Mouse (Mus musculus): ENCODE data around the gene Atp11a. TPM values are rescaled to one million over a fixed set of nuclear protein-coding genes. Genes with fewer than 3 reads are reported as not detected.
A peak's percentile ranks its signal among the peaks of the same experiment; 100 is the strongest.

Gene Atp11a
- total RNA-seq, 1 experiment = 65.9 TPM

GRCm38 (mm10) chr8:12894783-12895534 is 138.1 kb downstream of the Atp11a start:
- no peak overlapping the region for H3K4me3 ChIP-seq (ENCODE audit: insufficient read depth in 1 of 2, low read depth in 1 of 2, low read length in 2 of 2, poor library complexity in 1 of 2, severe bottlenecking in 1 of 2)
- H3K9me3 ChIP-seq (ENCODE audit: control insufficient read depth, insufficient read depth, low read depth, low read length) = no peaks in the 10 kb centered on the region
- no peak overlapping the region for H3K27ac ChIP-seq (ENCODE audit: insufficient read depth, low read depth, low read length, poor library complexity, severe bottlenecking)
- H3K4me1 ChIP-seq (ENCODE audit: control insufficient read depth in 2 of 2, insufficient read depth in 2 of 2, low read length in 2 of 2, poor library complexity in 1 of 2) = peaks cover 0 to 10% of the 10 kb centered on the region in 2 experiments; a peak in 1 of 4 replicates
- no peak for DNase-seq (ENCODE audit: low read depth, low spot score)
- in situ Hi-C loops (cut with MboI; ENCODE audit: low sequenced_read_pairs in 2 of 2, unreplicated experiment in 2 of 2) = no loop called here
- no peak overlapping the region for H3K9ac ChIP-seq (ENCODE audit: insufficient read depth, low read depth, low read length, poor library complexity, severe bottlenecking)
- no peak for TF ChIP-seq HCFC1 (IDR thresholded peaks at IDR 0.05; ENCODE audit: borderline replicate concordance, insufficient read depth, low read length)
- TF ChIP-seq CHD2 (IDR thresholded peaks at IDR 0.05; ENCODE audit: low read depth, low read length) = no peak
- TF ChIP-seq MAFK (IDR thresholded peaks at IDR 0.05; ENCODE audit: insufficient read depth, low read depth, low read length) = no peak
- no peak for TF ChIP-seq ZC3H11A (IDR thresholded peaks at IDR 0.05; ENCODE audit: borderline replicate concordance, low read depth, low read length)
- no peak for TF ChIP-seq ZNF384 (IDR thresholded peaks at IDR 0.05; ENCODE audit: low read depth, low read length)
- peaks cover 3% of the 10 kb centered on the region; the same call in 1 of the 2 replicates for H3K36me3 ChIP-seq (ENCODE audit: control insufficient read depth, insufficient read depth, low read length, poor library complexity, severe bottlenecking)

- no peak for DNase-seq (ENCODE audit: low read depth, low spot score)
- in situ Hi-C loops (cut with MboI; ENCODE audit: low sequenced_read_pairs in 2 of 2, unreplicated experiment in 2 of 2) = no loop called here
- 0 out of 4 replicates have a peak overlapping the region, but pooled peaks of 1 of the 2 experiments have one; percentile 2 for H3K4me3 ChIP-seq (ENCODE audit: insufficient read depth in 1 of 2, low read depth in 1 of 2, low read length in 2 of 2, poor library complexity in 1 of 2, severe bottlenecking in 1 of 2)
- H3K4me1 ChIP-seq (ENCODE audit: control insufficient read depth in 2 of 2, insufficient read depth in 2 of 2, low read length in 2 of 2, poor library complexity in 1 of 2) = peaks cover 0 to 10% of the 10 kb centered on the region in 2 experiments; a peak in 1 of 4 replicates
- H3K27ac ChIP-seq (ENCODE audit: insufficient read depth, low read depth, low read length, poor library complexity, severe bottlenecking) = no peak overlapping the region
- H3K9me3 ChIP-seq (ENCODE audit: control insufficient read depth, insufficient read depth, low read depth, low read length) = no peaks in the 10 kb centered on the region
- H3K9ac ChIP-seq (ENCODE audit: insufficient read depth, low read depth, low read length, poor library complexity, severe bottlenecking) = no peak overlapping the region
- peaks cover 3% of the 10 kb centered on the region; the same call in 1 of the 2 replicates for H3K36me3 ChIP-seq (ENCODE audit: control insufficient read depth, insufficient read depth, low read length, poor library complexity, severe bottlenecking)
- TF ChIP-seq MAFK (IDR thresholded peaks at IDR 0.05; ENCODE audit: insufficient read depth, low read depth, low read length) = no peak
- TF ChIP-seq ZC3H11A (IDR thresholded peaks at IDR 0.05; ENCODE audit: borderline replicate concordance, low read depth, low read length) = no peak
- no peak for TF ChIP-seq ZNF384 (IDR thresholded peaks at IDR 0.05; ENCODE audit: low read depth, low read length)
- TF ChIP-seq CHD2 (IDR thresholded peaks at IDR 0.05; ENCODE audit: low read depth, low read length) = no peak
- TF ChIP-seq HCFC1 (IDR thresholded peaks at IDR 0.05; ENCODE audit: borderline replicate concordance, insufficient read depth, low read length) = no peak
Measured at GRCm38 (mm10) chr8:12895535-12896150, 138.8 kb downstream of the Atp11a start.

GRCm38 (mm10) chr8:12896494-12897373 is 139.9 kb downstream of the Atp11a start:
- Histone ChIP-seq H3K4me1 (ENCODE audit: control insufficient read depth in 2 of 2, insufficient read depth in 2 of 2, low read length in 2 of 2, poor library complexity in 1 of 2) (peaks cover 0 to 8% of the 10 kb centered on the region in 2 experiments; a peak in 1 of 4 replicates), H3K9me3 (ENCODE audit: control insufficient read depth, insufficient read depth, low read depth, low read length) (no peaks in the 10 kb centered on the region), H3K36me3 (ENCODE audit: control insufficient read depth, insufficient read depth, low read length, poor library complexity, severe bottlenecking) (peaks cover 3% of the 10 kb centered on the region; the same call in 1 of the 2 replicates), H3K27ac (ENCODE audit: insufficient read depth, low read depth, low read length, poor library complexity, severe bottlenecking) (no peak overlapping the region), H3K9ac (ENCODE audit: insufficient read depth, low read depth, low read length, poor library complexity, severe bottlenecking) (no peak overlapping the region), H3K4me3 (ENCODE audit: insufficient read depth in 1 of 2, low read depth in 1 of 2, low read length in 2 of 2, poor library complexity in 1 of 2, severe bottlenecking in 1 of 2) (no peak overlapping the region)
- DNase-seq (ENCODE audit: low read depth, low spot score) = peak; percentile 68
- in situ Hi-C loops (cut with MboI; ENCODE audit: low sequenced_read_pairs in 2 of 2, unreplicated experiment in 2 of 2) = no loop called here
- TF ChIP-seq HCFC1 (IDR thresholded peaks at IDR 0.05; ENCODE audit: borderline replicate concordance, insufficient read depth, low read length) (no peak), ZC3H11A (IDR thresholded peaks at IDR 0.05; ENCODE audit: borderline replicate concordance, low read depth, low read length) (peak; percentile 64; the same call in 1 of the 2 replicates)

GRCm38 (mm10) chr8:12897815-12898214 is 141.0 kb downstream of the Atp11a start:
- no peak overlapping the region for H3K9ac ChIP-seq (ENCODE audit: insufficient read depth, low read depth, low read length, poor library complexity, severe bottlenecking)
- in situ Hi-C loops (cut with MboI; ENCODE audit: low sequenced_read_pairs in 2 of 2, unreplicated experiment in 2 of 2) = no loop called here

More at GRCm38 (mm10) chr8:12897815-12898214, 141.0 kb downstream of the Atp11a start:
- Histone ChIP-seq H3K4me3 (ENCODE audit: insufficient read depth in 1 of 2, low read depth in 1 of 2, low read length in 2 of 2, poor library complexity in 1 of 2, severe bottlenecking in 1 of 2) (no peak overlapping the region), H3K4me1 (ENCODE audit: control insufficient read depth in 2 of 2, insufficient read depth in 2 of 2, low read length in 2 of 2, poor library complexity in 1 of 2) (peaks cover 0 to 8% of the 10 kb centered on the region in 2 experiments; a peak in 1 of 4 replicates), H3K9me3 (ENCODE audit: control insufficient read depth, insufficient read depth, low read depth, low read length) (no peaks in the 10 kb centered on the region), H3K36me3 (ENCODE audit: control insufficient read depth, insufficient read depth, low read length, poor library complexity, severe bottlenecking) (no peaks in the 10 kb centered on the region), H3K27ac (ENCODE audit: insufficient read depth, low read depth, low read length, poor library complexity, severe bottlenecking) (no peak overlapping the region)
- TF ChIP-seq CHD2 (IDR thresholded peaks at IDR 0.05; ENCODE audit: low read depth, low read length) (no peak), ZNF384 (IDR thresholded peaks at IDR 0.05; ENCODE audit: low read depth, low read length) (no peak), HCFC1 (IDR thresholded peaks at IDR 0.05; ENCODE audit: borderline replicate concordance, insufficient read depth, low read length) (no peak)
- no peak for DNase-seq (ENCODE audit: low read depth, low spot score)
